In the genomic region with DNA sequence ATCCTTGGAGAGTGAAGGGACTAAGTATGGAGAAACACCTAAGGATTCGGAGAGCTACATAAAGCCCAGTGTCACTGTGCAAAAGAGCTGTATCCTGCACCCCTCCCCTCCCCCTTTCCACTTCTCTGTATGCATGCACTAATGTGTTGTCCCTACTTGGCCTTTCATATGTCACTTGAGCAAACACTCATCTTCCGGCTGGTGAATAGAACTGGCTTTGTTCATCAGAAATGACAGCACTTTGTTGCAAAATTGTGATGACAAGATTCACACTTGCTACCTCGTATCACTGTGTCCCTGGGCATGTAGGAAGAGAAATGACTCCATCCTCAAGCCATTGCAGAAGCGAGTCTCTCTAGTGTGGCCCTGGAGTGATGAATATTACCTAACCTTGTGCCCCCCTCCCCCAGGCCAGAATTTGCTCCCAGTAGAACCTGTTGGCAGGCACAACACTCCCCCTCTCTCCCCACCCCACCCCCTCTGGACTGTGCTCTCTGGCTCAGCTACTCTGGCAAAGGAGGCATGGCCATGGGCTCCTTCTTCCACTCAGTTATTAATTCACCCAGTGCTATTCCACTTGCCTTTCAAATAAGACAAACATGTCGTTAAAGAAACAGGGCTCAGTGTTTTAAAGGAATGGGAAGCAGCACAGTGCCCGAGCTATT, we compare ENCODE assay signal across 10 mouse cellular contexts.
DNase-seq lines count a peak whose midpoint lies in the region; ATAC-seq and TF ChIP-seq lines count a peak whose summit lies in the region.
"Had no signal": no experiment of that assay in that cellular context is flagged by ENCODE, and none has a peak within 500 bp of the region (broad histone marks: within the 10 kb centered on the region; RNA-seq: fewer than 3 reads in every experiment).

No protein-coding gene starts in this region.

- TF ChIP-seq EP300 in liver, postnatal 0 days (IDR thresholded peaks at IDR 0.05; ENCODE audit: low read depth): 0 out of 2 replicates have a peak, but pooled peaks have one; percentile 12

- H3K9ac ChIP-seq in intestine, embryonic 14.5 days (ENCODE audit: low read length): no peak overlapping the region
- no peak overlapping the region for H3K9ac ChIP-seq in intestine, postnatal 0 days (ENCODE audit: low read depth, low read length)
- H3K9ac ChIP-seq in liver, postnatal 0 days (replicated peaks): no peak overlapping the region

- no peak for TF ChIP-seq CTCF in intestine, postnatal 0 days (IDR thresholded peaks at IDR 0.05; ENCODE audit: low read depth)
- TF ChIP-seq CTCF in liver, postnatal 0 days (IDR thresholded peaks at IDR 0.05; ENCODE audit: low read depth): no peak

- H3K4me2 ChIP-seq in intestine, embryonic 14.5 days (ENCODE audit: low read length): no peak overlapping the region
- no peak overlapping the region for H3K4me2 ChIP-seq in intestine, postnatal 0 days (replicated peaks; ENCODE audit: low read depth)
- H3K4me2 ChIP-seq in liver, postnatal 0 days (ENCODE audit: low read depth, low read length): 0 out of 2 replicates have a peak overlapping the region, but pooled peaks have one; percentile 35

- 0 out of 2 replicates have a peak, but pooled peaks have one; percentile 23 for ATAC-seq in intestine, embryonic 14.5 days (replicated peaks; ENCODE audit: low FRiP score, low TSS enrichment, low read depth)
- no peak for ATAC-seq in intestine, postnatal 0 days
- peak; percentile 95 for ATAC-seq in liver, postnatal 0 days
- ATAC-seq in erythroblast, adult 5-6 weeks (replicated peaks; ENCODE audit: low FRiP score, poor library complexity, severe bottlenecking): no peak

- no peak overlapping the region for H3K27ac ChIP-seq in intestine, embryonic 14.5 days (ENCODE audit: low read depth)
- no peak overlapping the region; the same call in 1 of the 2 replicates for H3K27ac ChIP-seq in intestine, postnatal 0 days (ENCODE audit: low read depth, low read length)
- peak overlapping the region; percentile 66 for H3K27ac ChIP-seq in liver, postnatal 0 days (ENCODE audit: low read depth)

- DNase-seq in adrenal gland, postnatal 10 days: peak; percentile 38
- DNase-seq in adrenal gland, adult 8-10 months: no peak
- DNase-seq in intestine, embryonic 14.5 days (ENCODE audit: low spot score): peak; percentile 52
- DNase-seq in kidney, adult 11 months: peak; percentile 86
- DNase-seq in liver, postnatal 0 days: peak; percentile 76
- DNase-seq in ovary, postnatal 14 days (ENCODE audit: low spot score): no peak
- DNase-seq: embryo, embryonic 11 days; spleen, adult 18-20 months had no signal

- H3K27me3 ChIP-seq in intestine, embryonic 14.5 days (replicated peaks; ENCODE audit: control insufficient read depth, insufficient read depth, low read length): no peaks in the 10 kb centered on the region
- no peaks in the 10 kb centered on the region for H3K27me3 ChIP-seq in intestine, postnatal 0 days (replicated peaks; ENCODE audit: control insufficient read depth, insufficient read depth, low read length)
- H3K27me3 ChIP-seq in liver, postnatal 0 days (ENCODE audit: insufficient read depth, low read length): no peaks in the 10 kb centered on the region

- H3K4me3 ChIP-seq in intestine, embryonic 14.5 days (ENCODE audit: low read depth, low read length): no peak overlapping the region
- no peak overlapping the region for H3K4me3 ChIP-seq in intestine, postnatal 0 days (ENCODE audit: low read depth, low read length)
- no peak overlapping the region for H3K4me3 ChIP-seq in liver, postnatal 0 days (ENCODE audit: low read depth, low read length)

- WGBS in intestine, embryonic 14.5 days: 51% methylated on average over 6 of the region's 6 CpGs
- 43% methylated on average over 6 of the region's 6 CpGs for WGBS in intestine, postnatal 0 days
- 44% methylated on average over 6 of the region's 6 CpGs for WGBS in liver, postnatal 0 days (ENCODE audit: insufficient replicate concordance)

- no peaks in the 10 kb centered on the region for H3K9me3 ChIP-seq in intestine, embryonic 14.5 days (ENCODE audit: control insufficient read depth, low read length)
- no peaks in the 10 kb centered on the region for H3K9me3 ChIP-seq in intestine, postnatal 0 days (ENCODE audit: control insufficient read depth)
- H3K9me3 ChIP-seq in liver, postnatal 0 days (ENCODE audit: low read length): no peaks in the 10 kb centered on the region

- no peaks in the 10 kb centered on the region for H3K36me3 ChIP-seq in intestine, embryonic 14.5 days (ENCODE audit: control insufficient read depth, insufficient read depth, low read length)
- H3K36me3 ChIP-seq in intestine, postnatal 0 days (ENCODE audit: control insufficient read depth, insufficient read depth): no peaks in the 10 kb centered on the region
- H3K36me3 ChIP-seq in liver, postnatal 0 days (replicated peaks; ENCODE audit: insufficient read depth, low read length): no peaks in the 10 kb centered on the region

- peaks cover 14% of the 10 kb centered on the region; the same call in 1 of the 2 replicates for H3K4me1 ChIP-seq in intestine, embryonic 14.5 days (replicated peaks; ENCODE audit: control insufficient read depth, insufficient read depth, low read length)
- H3K4me1 ChIP-seq in intestine, postnatal 0 days (replicated peaks; ENCODE audit: control insufficient read depth, insufficient read depth, low read length): no peaks in the 10 kb centered on the region
- peaks cover 39% of the 10 kb centered on the region for H3K4me1 ChIP-seq in liver, postnatal 0 days (ENCODE audit: insufficient read depth)

Comparison
In these comparisons a context has a peak if more than half of its experiments do, and no peak if none do; other contexts are left out.
1. DNase-seq: peak in adrenal gland, postnatal 10 days (single experiment), intestine, embryonic 14.5 days (single experiment), kidney, adult 11 months (single experiment) and liver, postnatal 0 days (single experiment); none in adrenal gland, adult 8-10 months (single experiment) and ovary, postnatal 14 days (single experiment).
2. ATAC-seq: peak in intestine, embryonic 14.5 days (single experiment) and liver, postnatal 0 days (single experiment); none in intestine, postnatal 0 days (single experiment) and erythroblast, adult 5-6 weeks (single experiment).